Mouse (Mus musculus): ENCODE measurements around the gene Cables2. TPM values are rescaled to one million over a fixed set of nuclear protein-coding genes. Genes with fewer than 3 reads are reported as not detected.

The Cables2 gene
- total RNA-seq, 2 experiments from 2014 or later = 29.9 to 32.1 TPM

GRCm38 (mm10) chr2:180254436-180255209 lies 18.7 kb downstream of the Cables2 start:
- DNase-seq = no peak

GRCm38 (mm10) chr2:180251838-180252237 lies 21.5 kb downstream of the Cables2 start:
- DNase-seq = no peak

GRCm38 (mm10) chr2:180250930-180251611 lies 22.2 kb downstream of the Cables2 start:
- DNase-seq = peak; percentile 73 to 75

GRCm38 (mm10) chr2:180248947-180249660 lies 24.2 kb downstream of the Cables2 start:
- no peak for DNase-seq

GRCm38 (mm10) chr2:180247916-180248315 lies 25.4 kb downstream of the Cables2 start:
- no peak for DNase-seq

GRCm38 (mm10) chr2:180243108-180243507 lies 30.2 kb downstream of the Cables2 start:
- no peak for DNase-seq

- DNase-seq = no peak
Measured at GRCm38 (mm10) chr2:180238591-180238990, 34.7 kb downstream of the Cables2 start.

GRCm38 (mm10) chr2:180237601-180238345 lies 35.5 kb downstream of the Cables2 start:
- no peak for DNase-seq

- DNase-seq = no peak
Measured at GRCm38 (mm10) chr2:180236930-180237329, 36.4 kb downstream of the Cables2 start.

GRCm38 (mm10) chr2:180236500-180236899 lies 36.8 kb downstream of the Cables2 start:
- DNase-seq = no peak

GRCm38 (mm10) chr2:180235788-180236187 lies 37.5 kb downstream of the Cables2 start:
- DNase-seq = no peak

GRCm38 (mm10) chr2:180234980-180235379 lies 38.3 kb downstream of the Cables2 start:
- DNase-seq = no peak

GRCm38 (mm10) chr2:180234353-180234752 lies 38.9 kb downstream of the Cables2 start:
- no peak for DNase-seq

- no peak for DNase-seq
Measured at GRCm38 (mm10) chr2:180233101-180233904, 40.0 kb downstream of the Cables2 start.

GRCm38 (mm10) chr2:180230482-180230881 lies 42.8 kb downstream of the Cables2 start:
- DNase-seq = no peak

- no peak for DNase-seq
Measured at GRCm38 (mm10) chr2:180229129-180229528, 44.2 kb downstream of the Cables2 start.

GRCm38 (mm10) chr2:180228592-180228991 lies 44.7 kb downstream of the Cables2 start:
- DNase-seq = no peak

- no peak for DNase-seq
Measured at GRCm38 (mm10) chr2:180228060-180228458, 45.2 kb downstream of the Cables2 start.

- DNase-seq = no peak
Measured at GRCm38 (mm10) chr2:180227262-180228059, 45.8 kb downstream of the Cables2 start.

GRCm38 (mm10) chr2:180225762-180226378 lies 47.4 kb downstream of the Cables2 start, which contains the start of gene Lama5:
Lama5 (minus strand) TSS chr2:180225859.
- DNase-seq = no peak
